Mouse (Mus musculus): ENCODE measurements around the gene Uevld. TPM values are rescaled to one million over a fixed set of nuclear protein-coding genes. Genes with fewer than 3 reads are reported as not detected.

The Uevld gene
- polyA plus RNA-seq, 1 experiment from 2014 or later: 12.1 TPM

DNA sequence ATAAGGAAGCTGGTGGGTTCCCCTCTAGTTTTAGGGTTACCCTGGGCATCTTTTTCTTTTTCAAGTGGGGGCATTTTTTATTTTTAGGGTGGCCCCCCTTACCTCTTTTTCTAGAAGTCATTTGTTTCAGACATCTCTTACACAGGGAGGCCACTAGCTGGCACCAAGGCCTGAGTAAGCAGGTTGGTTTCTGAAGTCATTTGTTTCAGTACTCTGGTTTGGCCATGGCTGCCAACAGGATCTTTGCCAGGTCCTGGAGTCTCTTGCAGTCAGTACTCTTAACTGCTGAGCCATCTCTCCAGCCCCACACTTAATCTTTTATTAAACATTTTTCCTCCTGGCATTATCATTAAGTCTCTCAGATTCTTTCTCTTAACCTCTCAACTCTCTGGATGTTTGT, 3.8 kb upstream of the Uevld start:
- Histone ChIP-seq H3K4me1 (peaks cover 17% of the 10 kb centered on the region), H3K27me3 (peaks cover 13% of the 10 kb centered on the region), H3K27ac (replicated peaks) (no peak overlapping the region), H3K4me3 (no peak overlapping the region), H3K9ac (replicated peaks) (no peak overlapping the region), H3K4me2 (replicated peaks) (no peak overlapping the region), H3K36me3 (no peaks in the 10 kb centered on the region), H3K9me3 (no peaks in the 10 kb centered on the region)
- no peak for ATAC-seq (ENCODE audit: low FRiP score, low read depth)

DNA sequence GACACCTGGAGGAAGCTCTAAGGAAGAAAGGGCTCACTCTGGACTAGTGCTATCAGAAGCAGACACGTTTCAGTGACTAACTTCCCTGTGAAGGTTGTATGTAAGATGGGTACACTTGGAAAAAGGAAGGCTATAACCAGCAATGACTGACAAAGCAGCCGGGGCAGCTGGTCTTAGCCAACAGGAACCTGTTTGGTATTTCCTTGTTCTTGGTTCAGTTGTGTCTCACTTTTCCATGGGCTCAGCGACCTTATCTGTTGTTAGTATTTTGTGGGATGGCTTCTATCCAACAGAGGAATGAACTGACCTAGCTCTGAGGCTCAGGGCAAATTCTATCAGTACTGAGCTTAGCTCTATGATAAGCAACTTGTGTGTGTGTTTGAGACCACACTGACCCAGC, 2.7 kb upstream of the Uevld start:
- no peak for ATAC-seq (ENCODE audit: low FRiP score, low read depth)
- Histone ChIP-seq H3K27me3 (peaks cover 13% of the 10 kb centered on the region), H3K9ac (replicated peaks) (no peak overlapping the region), H3K9me3 (no peaks in the 10 kb centered on the region), H3K27ac (replicated peaks) (no peak overlapping the region), H3K4me3 (no peak overlapping the region), H3K4me1 (peaks cover 19% of the 10 kb centered on the region), H3K4me2 (replicated peaks) (no peak overlapping the region), H3K36me3 (no peaks in the 10 kb centered on the region)
- 72% methylated on average over 3 of the region's 3 CpGs for WGBS

DNA sequence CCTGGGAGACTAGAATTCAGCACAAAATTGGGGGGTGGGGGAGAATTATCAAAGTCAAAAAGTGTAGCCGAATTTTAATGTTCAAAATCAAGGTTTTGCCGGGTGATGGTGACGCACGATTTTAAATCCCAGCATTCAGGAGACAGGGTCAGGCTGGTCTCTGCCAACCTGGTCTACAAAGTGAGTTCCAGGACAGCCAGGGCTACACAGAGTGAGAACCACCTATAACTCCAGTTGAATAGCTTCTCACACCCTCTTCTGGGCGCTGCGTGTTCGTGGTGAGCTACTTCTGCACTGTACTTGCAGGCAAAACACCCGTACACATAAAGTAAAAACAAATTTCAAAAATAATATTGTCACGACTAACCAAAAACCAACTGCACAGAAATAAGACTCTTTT, 526 bp upstream of the Uevld start:
- peaks cover 14% of the 10 kb centered on the region for H3K36me3 ChIP-seq
- peaks cover 19% of the 10 kb centered on the region for H3K4me1 ChIP-seq
- peak overlapping the region; percentile 83 for H3K4me2 ChIP-seq (replicated peaks)
- H3K4me3 ChIP-seq: peak overlapping the region; percentile 75
- peak overlapping the region; percentile 84 for H3K9ac ChIP-seq (replicated peaks)
- WGBS: 24% methylated on average over 9 of the region's 9 CpGs
- peaks cover 13% of the 10 kb centered on the region for H3K27me3 ChIP-seq
- no peak overlapping the region for H3K27ac ChIP-seq (replicated peaks)
- ATAC-seq (ENCODE audit: low FRiP score, low read depth): peak; percentile 50; the same call in 1 of the 2 replicates
- H3K9me3 ChIP-seq: no peaks in the 10 kb centered on the region

DNA sequence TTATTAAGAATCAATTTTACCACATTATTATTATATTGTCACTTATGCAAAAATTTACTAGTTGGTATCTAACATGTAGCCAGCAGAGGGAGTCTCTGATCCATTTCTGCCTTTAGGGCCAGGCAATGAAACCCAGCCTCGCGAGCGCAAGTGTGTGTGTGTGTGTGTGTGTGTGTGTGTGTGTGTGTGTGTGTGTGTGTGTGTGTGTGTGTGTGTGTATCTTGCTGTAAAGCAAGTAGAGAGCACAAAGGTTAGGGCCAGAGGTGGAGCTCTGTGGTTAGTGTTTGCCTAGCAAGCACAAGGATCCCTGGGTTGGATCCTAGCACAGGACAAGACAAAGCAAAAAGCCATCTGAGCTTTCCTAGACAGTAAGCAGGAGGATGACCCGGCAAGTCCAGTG, 22.5 kb downstream of the Uevld start:
- Histone ChIP-seq H3K4me2 (replicated peaks) (no peak overlapping the region), H3K4me1 (no peaks in the 10 kb centered on the region), H3K4me3 (no peak overlapping the region), H3K27ac (replicated peaks) (no peak overlapping the region), H3K36me3 (peaks cover 58% of the 10 kb centered on the region), H3K9ac (replicated peaks) (no peak overlapping the region), H3K9me3 (no peaks in the 10 kb centered on the region), H3K27me3 (no peaks in the 10 kb centered on the region)
- no peak for ATAC-seq (ENCODE audit: low FRiP score, low read depth)
- WGBS: 47% methylated on average over 4 of the region's 4 CpGs

DNA sequence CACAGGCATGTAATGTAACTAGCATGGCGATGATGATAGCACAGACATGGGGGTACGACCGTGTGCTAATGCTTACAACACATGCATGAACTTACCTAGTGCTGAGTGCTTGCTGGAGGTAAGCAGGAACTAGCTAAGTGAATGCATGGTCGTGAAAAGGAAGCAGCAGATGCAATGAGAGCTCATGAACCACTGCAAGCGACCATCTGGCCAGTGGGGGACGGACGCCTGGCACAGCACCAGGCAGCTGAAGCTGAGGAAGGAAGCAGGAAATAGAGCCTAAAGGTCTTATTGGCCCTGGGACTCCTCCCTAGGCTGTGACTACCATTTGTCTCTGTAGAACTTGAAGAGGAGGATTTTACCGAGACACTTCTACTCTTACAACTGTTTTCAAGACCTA, 23.5 kb downstream of the Uevld start:
- no peak overlapping the region for H3K9ac ChIP-seq (replicated peaks)
- H3K27me3 ChIP-seq: no peaks in the 10 kb centered on the region
- H3K4me2 ChIP-seq (replicated peaks): no peak overlapping the region
- H3K36me3 ChIP-seq: peaks cover 55% of the 10 kb centered on the region
- H3K9me3 ChIP-seq: no peaks in the 10 kb centered on the region
- H3K4me3 ChIP-seq: no peak overlapping the region
- H3K27ac ChIP-seq (replicated peaks): no peak overlapping the region
- WGBS: 92% methylated on average over 8 of the region's 8 CpGs
- no peak for ATAC-seq (ENCODE audit: low FRiP score, low read depth)
- H3K4me1 ChIP-seq: no peaks in the 10 kb centered on the region

DNA sequence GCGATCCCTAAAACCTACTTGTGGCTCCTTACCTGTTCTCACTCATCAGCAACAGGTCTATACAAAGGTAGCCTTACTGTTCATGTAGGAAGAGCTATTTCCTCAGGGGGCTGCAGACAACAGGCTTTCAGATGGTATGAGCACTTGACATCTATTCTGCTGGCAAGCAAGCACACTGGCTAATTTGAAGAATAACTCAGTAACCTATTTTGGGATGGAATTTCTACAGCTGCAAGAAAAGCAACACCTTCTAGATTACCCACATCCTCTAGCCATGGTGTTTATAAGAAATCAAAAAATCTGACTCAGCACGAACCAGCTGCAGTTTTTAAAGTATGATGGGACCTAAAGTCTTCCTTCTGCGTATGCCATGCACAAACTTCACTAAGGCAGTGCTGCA, 27.0 kb downstream of the Uevld start:
- Histone ChIP-seq H3K9me3 (no peaks in the 10 kb centered on the region), H3K27ac (replicated peaks) (no peak overlapping the region), H3K27me3 (no peaks in the 10 kb centered on the region), H3K36me3 (peaks cover 53% of the 10 kb centered on the region), H3K4me2 (replicated peaks) (no peak overlapping the region), H3K9ac (replicated peaks) (no peak overlapping the region), H3K4me1 (no peaks in the 10 kb centered on the region), H3K4me3 (no peak overlapping the region)
- no peak for ATAC-seq (ENCODE audit: low FRiP score, low read depth)
- WGBS: 95% methylated on average over 3 of the region's 3 CpGs

DNA sequence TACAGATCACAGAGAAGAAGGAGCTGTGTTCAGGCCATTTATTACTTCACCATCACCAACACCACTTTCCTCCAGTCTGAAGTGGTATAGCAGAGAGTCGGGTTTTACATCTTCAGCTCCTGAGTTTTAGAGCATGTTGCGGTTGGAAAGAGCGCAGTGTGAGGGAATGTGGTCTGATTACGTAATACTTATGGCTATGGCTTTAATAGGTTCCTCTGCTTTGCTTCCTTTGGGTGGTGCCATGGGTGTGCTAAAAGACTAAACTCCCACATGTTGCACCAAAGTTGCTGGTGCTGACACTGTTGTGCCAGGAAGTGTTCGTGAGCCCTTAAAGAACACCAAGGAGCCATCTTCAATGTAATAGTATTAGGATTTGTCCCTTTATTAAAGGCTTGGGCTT, 30.0 kb downstream of the Uevld start:
- H3K4me3 ChIP-seq: no peak overlapping the region
- H3K27ac ChIP-seq (replicated peaks): no peak overlapping the region
- WGBS: 94% methylated on average over 5 of the region's 5 CpGs
- H3K9ac ChIP-seq (replicated peaks): no peak overlapping the region
- no peaks in the 10 kb centered on the region for H3K9me3 ChIP-seq
- H3K36me3 ChIP-seq: peaks cover 38% of the 10 kb centered on the region
- ATAC-seq (ENCODE audit: low FRiP score, low read depth): no peak
- H3K4me1 ChIP-seq: no peaks in the 10 kb centered on the region
- H3K4me2 ChIP-seq (replicated peaks): no peak overlapping the region
- H3K27me3 ChIP-seq: no peaks in the 10 kb centered on the region

DNA sequence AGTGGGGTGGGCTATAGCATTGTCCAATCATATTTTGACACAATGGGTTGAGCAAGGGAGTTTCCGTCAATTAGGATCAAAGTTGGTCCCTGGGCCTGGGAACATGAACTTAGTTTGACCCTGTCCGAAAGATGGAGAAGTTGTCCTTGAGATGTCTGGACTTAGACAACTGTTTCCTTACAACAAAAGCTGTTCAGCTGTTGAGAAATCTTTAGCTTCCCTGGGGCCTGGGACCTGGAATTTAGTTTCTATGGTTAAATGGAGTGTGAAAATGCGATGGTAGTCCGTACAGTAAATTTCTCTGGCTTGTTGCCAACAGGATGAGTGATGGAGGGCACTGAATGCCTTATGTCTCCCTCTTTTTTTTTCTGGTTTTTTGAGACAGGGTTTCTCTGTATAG, 36.3 kb downstream of the Uevld start:
- Histone ChIP-seq H3K4me2 (replicated peaks) (no peak overlapping the region), H3K36me3 (peaks cover 6% of the 10 kb centered on the region; the same call in 1 of the 2 replicates), H3K27ac (replicated peaks) (no peak overlapping the region), H3K9me3 (no peaks in the 10 kb centered on the region), H3K4me1 (peaks cover 14% of the 10 kb centered on the region), H3K27me3 (no peaks in the 10 kb centered on the region), H3K9ac (replicated peaks) (no peak overlapping the region), H3K4me3 (no peak overlapping the region)
- 93% methylated on average over 4 of the region's 4 CpGs for WGBS
- ATAC-seq (ENCODE audit: low FRiP score, low read depth): no peak

DNA sequence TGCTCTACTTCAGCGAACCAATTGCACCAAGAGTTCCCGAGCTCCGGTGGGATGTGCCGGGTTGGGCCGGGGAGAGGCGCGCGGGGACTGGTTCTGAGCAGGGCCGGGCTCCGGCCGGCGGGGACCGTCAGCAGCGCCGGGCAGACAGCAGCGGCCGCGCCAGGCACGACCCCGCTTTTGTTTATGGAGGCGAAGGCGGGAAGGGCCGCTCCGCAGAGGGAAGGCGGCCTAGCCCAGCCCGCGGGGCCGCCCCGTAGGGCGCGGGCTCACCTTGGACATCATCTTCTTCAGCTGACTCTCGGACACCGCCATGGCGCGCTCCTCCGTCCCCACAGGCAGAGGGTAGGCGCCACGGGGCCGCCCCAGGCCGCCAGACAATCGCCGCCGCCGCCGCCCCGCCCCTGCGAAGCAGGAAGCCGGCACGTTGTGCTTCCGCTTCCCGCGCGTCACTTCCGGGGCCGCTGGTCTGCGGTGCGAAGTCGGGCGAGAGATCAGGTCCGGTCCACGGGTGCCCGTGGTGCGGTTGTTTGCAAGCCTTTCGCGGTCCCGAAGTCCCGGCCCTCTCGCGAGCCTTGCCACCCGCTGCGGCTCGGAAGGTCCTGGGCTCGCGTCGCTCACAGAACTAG, 38.7 kb downstream of the Uevld start, which contains the start of gene Tsg101:
TSS of gene Tsg101 (minus strand) at position 419 of the 626 bp plus-strand sequence.
- Histone ChIP-seq H3K27me3 (no peaks in the 10 kb centered on the region), H3K4me2 (replicated peaks) (peak within 1 kb of the TSS; percentile 66), H3K27ac (replicated peaks) (peak within 1 kb of the TSS; percentile 92), H3K36me3 (peaks cover 8% of the 10 kb centered on the region; the same call in 1 of the 2 replicates), H3K9me3 (no peaks in the 10 kb centered on the region), H3K4me1 (peaks cover 18% of the 10 kb centered on the region), H3K4me3 (peak within 1 kb of the TSS; percentile 92), H3K9ac (replicated peaks) (peak within 1 kb of the TSS; percentile 94)
- under 1% methylated on average over 70 of the region's 75 CpGs for WGBS
- peak; percentile 97 for ATAC-seq (ENCODE audit: low FRiP score, low read depth)

DNA sequence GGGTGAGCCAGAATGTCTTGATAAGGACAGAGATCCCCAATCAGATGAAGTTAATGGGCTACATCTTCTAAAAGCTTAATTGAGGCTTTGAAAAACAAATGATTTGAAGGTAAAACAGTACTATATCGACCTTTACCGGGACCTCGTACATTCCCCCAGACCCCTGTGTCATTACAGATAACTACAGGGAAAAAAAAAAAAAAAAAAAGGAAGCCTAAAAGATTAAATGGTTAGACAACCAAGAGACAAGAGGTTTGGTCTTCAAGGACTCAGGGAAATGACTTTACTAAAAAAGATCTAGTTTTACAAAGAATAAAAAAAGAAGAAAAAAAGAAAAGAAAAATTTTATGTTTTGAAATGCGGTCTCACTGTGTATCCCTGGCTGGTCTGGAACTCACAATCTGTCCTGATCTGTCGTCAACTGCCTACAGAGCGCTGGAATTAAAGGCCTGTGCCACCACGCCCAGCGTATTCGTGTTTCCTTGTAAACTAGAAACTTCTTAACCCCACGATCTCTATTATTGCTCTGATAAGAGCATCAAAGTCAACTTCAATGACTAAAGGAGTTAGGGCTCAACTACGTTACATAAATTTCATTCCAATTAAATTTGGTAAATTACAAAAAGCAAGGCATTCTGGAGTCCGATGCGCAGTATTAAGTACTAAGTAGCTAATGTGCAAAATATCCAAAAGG, 39.5 kb downstream of the Uevld start:
- no peaks in the 10 kb centered on the region for H3K9me3 ChIP-seq
- H3K4me1 ChIP-seq: peaks cover 18% of the 10 kb centered on the region
- peaks cover 13% of the 10 kb centered on the region for H3K36me3 ChIP-seq
- no peak for ATAC-seq (ENCODE audit: low FRiP score, low read depth)
- peak overlapping the region; percentile 66 for H3K4me2 ChIP-seq (replicated peaks)
- 18% methylated on average over 13 of the region's 13 CpGs for WGBS
- peak overlapping the region; percentile 94 for H3K9ac ChIP-seq (replicated peaks)
- H3K4me3 ChIP-seq: peak overlapping the region; percentile 92
- 0 out of 2 replicates have a peak overlapping the region, but pooled peaks have one; percentile 92 for H3K27ac ChIP-seq (replicated peaks)
- no peaks in the 10 kb centered on the region for H3K27me3 ChIP-seq

DNA sequence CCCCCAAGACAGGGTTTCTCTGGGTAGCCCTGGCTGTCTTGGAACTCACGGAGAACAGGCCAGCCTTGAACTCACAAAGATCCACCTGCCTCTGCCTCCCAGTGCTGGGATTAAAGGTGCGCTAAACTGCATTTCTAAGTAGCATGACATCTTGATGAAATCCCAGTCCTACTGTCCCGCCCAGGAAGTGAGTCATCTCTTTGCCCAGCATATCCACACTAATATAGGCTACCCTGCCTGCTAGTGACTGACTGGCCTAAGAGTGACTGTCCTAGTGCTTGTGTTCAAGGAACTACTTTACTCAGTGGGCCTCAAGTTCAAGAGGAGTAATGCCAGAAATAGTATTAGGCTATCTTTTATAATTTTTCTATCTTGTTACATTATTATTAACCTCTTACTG, 42.0 kb downstream of the Uevld start:
- no peak for ATAC-seq (ENCODE audit: low FRiP score, low read depth)
- H3K9me3 ChIP-seq: no peaks in the 10 kb centered on the region
- peaks cover 35% of the 10 kb centered on the region for H3K36me3 ChIP-seq

DNA sequence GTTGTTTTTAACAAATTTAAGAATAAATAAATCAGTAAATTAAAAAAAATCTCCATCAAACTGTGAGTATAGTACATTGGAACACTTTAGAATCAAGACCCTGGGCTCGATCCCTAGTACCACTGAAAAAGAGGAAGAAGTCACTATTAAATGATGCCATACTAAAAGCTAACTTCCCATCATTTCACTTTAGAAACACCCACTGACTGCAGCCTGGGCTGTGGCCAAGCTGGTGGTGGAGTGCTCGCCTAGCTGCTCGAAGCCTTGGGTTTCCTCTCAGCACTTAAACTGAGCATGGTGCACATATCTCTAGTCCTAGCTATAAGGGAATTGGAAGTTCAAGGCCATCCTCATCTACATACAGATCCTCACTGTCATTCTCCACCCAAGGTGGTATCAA, 47.1 kb downstream of the Uevld start:
- Histone ChIP-seq H3K4me2 (replicated peaks) (no peak overlapping the region), H3K36me3 (peaks cover 77% of the 10 kb centered on the region), H3K27ac (replicated peaks) (no peak overlapping the region), H3K4me3 (no peak overlapping the region), H3K27me3 (no peaks in the 10 kb centered on the region), H3K9ac (replicated peaks) (no peak overlapping the region), H3K4me1 (0 out of 2 replicates have a peak, but pooled peaks cover 1% of the 10 kb centered on the region), H3K9me3 (no peaks in the 10 kb centered on the region)
- ATAC-seq (ENCODE audit: low FRiP score, low read depth): no peak
- 95% methylated on average over 3 of the region's 3 CpGs for WGBS

More for the DNA sequence above, 42.0 kb downstream of the Uevld start:
- Histone ChIP-seq H3K27ac (replicated peaks) (no peak overlapping the region), H3K4me1 (peaks cover 18% of the 10 kb centered on the region), H3K9ac (replicated peaks) (no peak overlapping the region), H3K4me2 (replicated peaks) (no peak overlapping the region), H3K27me3 (no peaks in the 10 kb centered on the region), H3K4me3 (no peak overlapping the region)
- WGBS: 96% methylated on average over 3 of the region's 3 CpGs

Measured in midbrain, embryonic 12.5 days (tissue).